In the genomic region with DNA sequence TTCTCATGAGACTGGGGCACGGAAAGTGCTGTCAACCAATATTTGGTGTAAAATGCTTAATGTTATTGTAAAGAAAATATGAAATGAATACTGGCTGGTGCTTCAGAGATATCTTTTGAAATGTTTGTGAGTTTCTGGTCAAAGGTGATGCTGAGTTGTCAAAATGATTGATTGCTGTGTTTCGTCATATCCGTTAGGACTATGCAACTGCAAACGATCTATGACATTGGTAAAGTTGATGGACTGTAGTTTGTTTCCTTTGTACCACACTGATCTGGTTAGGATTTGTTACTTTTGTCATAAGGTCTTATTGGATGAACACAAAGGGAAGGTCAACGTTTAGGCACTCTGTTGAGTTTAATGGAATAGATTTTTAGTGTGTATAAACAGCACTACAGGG, we compare ENCODE assay signal across 19 mouse cellular contexts.
"Had no signal": no experiment of that assay in that cellular context is flagged by ENCODE, and none has a peak within 500 bp of the region (broad histone marks: within the 10 kb centered on the region; RNA-seq: fewer than 3 reads in every experiment).

No protein-coding gene starts in this region.

- H3K27me3 ChIP-seq: lung, embryonic 15.5 days; megakaryocyte, embryonic 14.5 days; midbrain, embryonic 13.5 days; midbrain, embryonic 15.5 days; neural tube, embryonic 13.5 days; neural tube, embryonic 15.5 days had no signal

- H3K9me3 ChIP-seq: lung, embryonic 15.5 days; megakaryocyte, embryonic 14.5 days; midbrain, embryonic 13.5 days; midbrain, embryonic 15.5 days; neural tube, embryonic 13.5 days; neural tube, embryonic 15.5 days had no signal

- H3K36me3 ChIP-seq: lung, embryonic 15.5 days; midbrain, embryonic 13.5 days; midbrain, embryonic 15.5 days; neural tube, embryonic 13.5 days; neural tube, embryonic 15.5 days had no signal

- H3K9ac ChIP-seq: lung, embryonic 15.5 days; midbrain, embryonic 13.5 days; midbrain, embryonic 15.5 days; neural tube, embryonic 13.5 days; neural tube, embryonic 15.5 days had no signal

- H3K4me1 ChIP-seq: lung, embryonic 15.5 days; megakaryocyte, embryonic 14.5 days; midbrain, embryonic 13.5 days; midbrain, embryonic 15.5 days; neural tube, embryonic 13.5 days; neural tube, embryonic 15.5 days had no signal

- H3K4me3 ChIP-seq: lung, embryonic 15.5 days; megakaryocyte, embryonic 14.5 days; midbrain, embryonic 13.5 days; midbrain, embryonic 15.5 days; myocyte; neural tube, embryonic 13.5 days; neural tube, embryonic 15.5 days had no signal

- H3K4me2 ChIP-seq: lung, embryonic 15.5 days; midbrain, embryonic 11.5 days; midbrain, embryonic 13.5 days; midbrain, embryonic 15.5 days; neural tube, embryonic 13.5 days; neural tube, embryonic 15.5 days had no signal

- H3K27ac ChIP-seq: lung, embryonic 15.5 days; macrophage; midbrain, embryonic 13.5 days; midbrain, embryonic 15.5 days; neural tube, embryonic 13.5 days; neural tube, embryonic 15.5 days had no signal

- DNase-seq: lung, postnatal 14 days; lung, postnatal 36 days; right cerebral cortex, adult 18-20 months; right cerebral cortex, postnatal 25 days; right cerebral cortex, postnatal 4 days; spleen, adult 18-20 months; thymus, adult 18-20 months; thymus, postnatal 14 days; thymus, postnatal 36 days had no signal

- ATAC-seq: lung, postnatal 0 days; midbrain, embryonic 13.5 days; midbrain, embryonic 15.5 days had no signal
